Mouse (Mus musculus) CH12.LX (cell line): ENCODE data around the gene Tmem212. TPM values are rescaled to one million over a fixed set of nuclear protein-coding genes. Genes with fewer than 3 reads are reported as not detected.

Experiments used
- DNase-seq: peaks from one replicate; pipeline ENCODE4 v3.0.0-alpha.2; 2013; ENCODE audit errors: extremely low read depth
- H3K27ac ChIP-seq: 2 replicates; pipeline ENCODE4 v1.5.1; 2012; ENCODE audit warnings: low read depth, mild to moderate bottlenecking, control low read depth, moderate library complexity; ENCODE audit not compliant: insufficient read depth
- H3K27me3 ChIP-seq: replicated peaks from 2 replicates; pipeline ENCODE3; 2012; ENCODE audit warnings: inconsistent platforms
- H3K36me3 ChIP-seq, 2 experiments: replicated peaks in 1 of 2; 2 replicates each; pipeline versions ENCODE3 to v1.6.1; 2012; ENCODE audit warnings: inconsistent platforms in 1 of 2, low read length in 1 of 2, mild to moderate bottlenecking in 1 of 2, mixed read lengths in 1 of 2, moderate library complexity in 1 of 2; ENCODE audit not compliant: control insufficient read depth in 1 of 2, insufficient read depth in 1 of 2
- H3K4me1 ChIP-seq, 2 experiments: 2 replicates each; pipeline ENCODE4 v1.6.1; 2012; ENCODE audit warnings: inconsistent platforms in 1 of 2, moderate library complexity in 1 of 2; ENCODE audit not compliant: insufficient read depth in 2 of 2, control insufficient read depth in 1 of 2
- H3K4me2 ChIP-seq: 2 replicates; pipeline ENCODE4 v1.6.1; 2012; ENCODE audit warnings: low read depth, mild to moderate bottlenecking, control low read depth; ENCODE audit not compliant: poor library complexity, insufficient read depth, severe bottlenecking
- H3K4me3 ChIP-seq, 3 experiments: fragments of 150-350 bp in 1 of 3; sonication (generic) in 1 of 3; replicated peaks in 1 of 3; 2 replicates each; pipeline versions ENCODE3 to v1.5.1; 2011 to 2012; ENCODE audit warnings: low read depth in 2 of 3, low read length in 2 of 3, mild to moderate bottlenecking in 2 of 3, moderate library complexity in 2 of 3, control low read depth in 1 of 3, improper control_type of control experiment in 1 of 3, inconsistent platforms in 1 of 3, mixed read lengths in 1 of 3; ENCODE audit not compliant: poor library complexity in 1 of 3
- H3K79me2 ChIP-seq: replicated peaks from 2 replicates; pipeline ENCODE4 v1.6.1; 2012; ENCODE audit warnings: mild to moderate bottlenecking, moderate library complexity; ENCODE audit not compliant: control insufficient read depth, poor library complexity, insufficient read depth, severe bottlenecking; ENCODE audit errors: extremely low read depth
- H3K9ac ChIP-seq: 2 replicates; pipeline ENCODE4 v1.6.1; 2012; ENCODE audit warnings: low read depth, mild to moderate bottlenecking, control low read depth, moderate library complexity; ENCODE audit not compliant: insufficient read depth
- H3K9me3 ChIP-seq: replicated peaks from 2 replicates; pipeline ENCODE3; 2012; ENCODE audit warnings: low read length, inconsistent platforms, mixed read lengths
- CHD2 ChIP-seq: IDR thresholded peaks from 2 replicates; pipeline ENCODE4 v1.6.1; 2011; ENCODE audit warnings: low read length, improper control_type of control experiment
- ELF1 ChIP-seq: IDR thresholded peaks from 2 replicates; pipeline ENCODE4 v1.6.1; 2014; ENCODE audit warnings: low read depth, mild to moderate bottlenecking, inconsistent platforms, low read length, improper control_type of control experiment
- EP300 ChIP-seq: IDR thresholded peaks from 2 replicates; pipeline ENCODE4 v1.6.1; 2011; ENCODE audit warnings: low read length, improper control_type of control experiment
- GABPA ChIP-seq: IDR thresholded peaks from 2 replicates; pipeline ENCODE4 v1.6.1; 2012; ENCODE audit warnings: low read depth, low read length, improper control_type of control experiment, inconsistent platforms; ENCODE audit not compliant: insufficient replicate concordance
- JUN ChIP-seq: IDR thresholded peaks from 2 replicates; pipeline ENCODE4 v1.6.1; 2011; ENCODE audit warnings: low read depth, mild to moderate bottlenecking, low read length, improper control_type of control experiment, moderate library complexity; ENCODE audit not compliant: insufficient read depth
- JUND ChIP-seq: conservative IDR thresholded peaks from 2 replicates; pipeline ENCODE4 v1.6.1; 2011; ENCODE audit warnings: low read depth, low read length, improper control_type of control experiment
- MAX ChIP-seq: IDR thresholded peaks from 2 replicates; pipeline ENCODE4 v1.6.1; 2011; ENCODE audit warnings: low read length, improper control_type of control experiment
- MAZ ChIP-seq: IDR thresholded peaks from 2 replicates; pipeline ENCODE4 v1.6.1; 2012; ENCODE audit warnings: low read depth, mild to moderate bottlenecking, inconsistent platforms, low read length, improper control_type of control experiment, moderate library complexity
- MYC ChIP-seq: IDR thresholded peaks from 2 replicates; pipeline ENCODE4 v1.6.1; 2011; ENCODE audit warnings: low read depth, mild to moderate bottlenecking, improper control_type of control experiment, low read length
- NRF1 ChIP-seq: IDR thresholded peaks from 2 replicates; pipeline ENCODE4 v1.6.1; 2014; ENCODE audit warnings: low read depth, mild to moderate bottlenecking, inconsistent platforms, low read length, improper control_type of control experiment, moderate library complexity
- RCOR1 ChIP-seq: conservative IDR thresholded peaks from 2 replicates; pipeline ENCODE4 v1.6.1; 2012; ENCODE audit warnings: low read depth, mild to moderate bottlenecking, inconsistent platforms, low read length, improper control_type of control experiment
- TCF12 ChIP-seq: IDR thresholded peaks from 2 replicates; pipeline ENCODE4 v1.6.1; 2014; ENCODE audit warnings: low read depth, mild to moderate bottlenecking, inconsistent platforms, low read length, improper control_type of control experiment
- USF1 ChIP-seq: IDR thresholded peaks from 2 replicates; pipeline ENCODE4 v1.6.1; 2014; ENCODE audit warnings: low read depth, mild to moderate bottlenecking, inconsistent platforms, low read length, improper control_type of control experiment
- ZMIZ1 ChIP-seq: IDR thresholded peaks from 2 replicates; pipeline ENCODE4 v1.6.1; 2012; ENCODE audit warnings: low read depth, mild to moderate bottlenecking, inconsistent platforms, low read length, improper control_type of control experiment
- ZNF384 ChIP-seq: IDR thresholded peaks from 2 replicates; pipeline ENCODE4 v1.6.1; 2012; ENCODE audit warnings: low read depth, low read length, improper control_type of control experiment, inconsistent platforms
- dilution Hi-C: fragments of 300-500 bp; cut with MboI; formaldehyde crosslinking; loops from 2 replicates; pipeline ENCODE4 v1.14.3; 2020; ENCODE audit warnings: low sequenced_read_pairs; ENCODE audit not compliant: extremely low pct_unique_long_range_greater_than_20kb, extremely low pct_ligation_motif_present
- in situ Hi-C: fragments of 300-500 bp; cut with MboI; formaldehyde crosslinking; loops from 3 replicates; pipeline ENCODE4 v1.14.3; 2019; ENCODE audit warnings: low sequenced_read_pairs, low pct_ligation_motif_present, low pct_unique_long_range_greater_than_20kb, mixed read lengths
- polyA plus RNA-seq: library from polyadenylated mRNA; unstranded; fragments of >175 nt; gene quantifications from 2 replicates; pipeline ENCODE4 v1.2.1, GENCODE M21; 2012; ENCODE audit warnings: low read depth; ENCODE audit not compliant: insufficient read length
- total RNA-seq, 2 experiments: library from RNA; depleted of rRNA; stranded (reverse); fragments of 300-350 nt in 1 of 2; fragments of >200 nt in 1 of 2; gene quantifications; 2 replicates each; pipeline ENCODE4 v1.2.3; 2012 to 2014

Tmem212 gene
- total and polyA plus RNA-seq, 3 experiments, result not detected

- dilution Hi-C loops, result no loop called here
- no peaks in the 10 kb centered on the region for H3K36me3 ChIP-seq
- TF ChIP-seq JUND (no peak), JUN (no peak), EP300 (no peak), GABPA (no peak), ELF1 (no peak), ZNF384 (no peak), USF1 (no peak), NRF1 (no peak)
- TF ChIP-seq, all 38 proteins: peak for 0
- no peaks in the 10 kb centered on the region for H3K79me2 ChIP-seq
- H3K4me1 ChIP-seq, result no peaks in the 10 kb centered on the region
- H3K27me3 ChIP-seq, result no peaks in the 10 kb centered on the region
- no peak overlapping the region for H3K4me3 ChIP-seq
- peaks cover 67% of the 10 kb centered on the region for H3K9me3 ChIP-seq
- H3K27ac ChIP-seq, result no peak overlapping the region
- H3K4me2 ChIP-seq, result no peak overlapping the region
- in situ Hi-C loops, result no loop called here
- no peak for DNase-seq
- H3K9ac ChIP-seq, result no peak overlapping the region
Measured at GRCm38 (mm10) chr3:27872429-27872828, 23.7 kb downstream of the Tmem212 start.

- H3K27me3 ChIP-seq, result no peaks in the 10 kb centered on the region
- peaks cover 68% of the 10 kb centered on the region for H3K9me3 ChIP-seq
- no peaks in the 10 kb centered on the region for H3K36me3 ChIP-seq
- H3K4me2 ChIP-seq, result no peak overlapping the region
- no peak overlapping the region for H3K27ac ChIP-seq
- no peak for DNase-seq
- no peaks in the 10 kb centered on the region for H3K79me2 ChIP-seq
- no peak overlapping the region for H3K9ac ChIP-seq
- no peak overlapping the region for H3K4me3 ChIP-seq
- dilution Hi-C loops (no loop called here), in situ Hi-C loops (no loop called here)
- TF ChIP-seq GABPA (no peak), MAX (no peak)
- no peaks in the 10 kb centered on the region for H3K4me1 ChIP-seq
Measured at GRCm38 (mm10) chr3:27871891-27872290, 24.3 kb downstream of the Tmem212 start.

DNA sequence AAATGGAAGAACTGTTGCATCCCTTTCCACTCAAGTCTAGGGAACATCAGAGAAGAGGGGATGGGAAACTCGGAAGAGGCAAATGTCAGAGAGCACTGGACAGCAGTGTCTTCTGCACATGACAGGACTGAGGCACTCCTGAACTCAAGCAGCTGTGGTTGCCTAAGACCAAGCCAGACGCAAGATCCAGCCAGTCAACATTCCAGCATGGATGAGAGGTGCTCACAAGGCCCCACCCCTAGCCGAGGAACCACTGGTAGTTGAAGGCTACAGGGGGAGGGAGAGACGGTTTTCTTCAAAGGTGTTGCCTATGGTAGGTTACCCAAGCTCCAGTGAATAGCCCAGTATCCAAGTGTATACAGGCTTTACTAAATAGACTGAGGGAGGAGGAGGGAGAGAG is 24.8 kb downstream of the Tmem212 start:
- no peak for TF ChIP-seq CHD2
- no peak for TF ChIP-seq RCOR1
- no peak for TF ChIP-seq JUND
- no peak for TF ChIP-seq MYC
- no peak for TF ChIP-seq MAZ
- TF ChIP-seq EP300, result no peak
- no peak for TF ChIP-seq ZMIZ1
- no peak for TF ChIP-seq TCF12
- Histone ChIP-seq H3K9me3 (peaks cover 70% of the 10 kb centered on the region), H3K4me1 (no peaks in the 10 kb centered on the region), H3K4me2 (no peak overlapping the region), H3K27me3 (no peaks in the 10 kb centered on the region), H3K4me3 (no peak overlapping the region), H3K36me3 (no peaks in the 10 kb centered on the region), H3K27ac (no peak overlapping the region), H3K9ac (no peak overlapping the region), H3K79me2 (no peaks in the 10 kb centered on the region)
- in situ Hi-C loops (no loop called here), dilution Hi-C loops (no loop called here)
- DNase-seq, result no peak
